Mouse (Mus musculus) forebrain, embryonic 13.5 days (tissue): ENCODE measurements at regions not wholly inside any gene's neighbourhood (a gene's known extent, or its start where the extent isn't known, plus 50 kb on each side); places are given as distances from the start of the nearest gene placed in this dataset.
A peak's percentile ranks its signal among the peaks of the same experiment; 100 is the strongest.

Experiments used
- ATAC-seq: fragments of 200-750 bp; cut with Nextera tagmentation; 2 replicates; pipeline ENCODE4 v1.8.0; 2017
- H3K27ac ChIP-seq: fragments of 300-500 bp; sonication (generic); 2 replicates; pipeline ENCODE4 v1.5.1; 2015; ENCODE audit warnings: inconsistent platforms, mild to moderate bottlenecking, moderate library complexity
- H3K27me3 ChIP-seq: fragments of 300-500 bp; sonication (generic); 2 replicates; pipeline ENCODE4 v1.6.1; 2015; ENCODE audit warnings: mild to moderate bottlenecking, inconsistent platforms
- H3K36me3 ChIP-seq: fragments of 300-500 bp; sonication (generic); 2 replicates; pipeline ENCODE4 v1.6.1; 2015; ENCODE audit warnings: mild to moderate bottlenecking, inconsistent platforms; ENCODE audit not compliant: poor library complexity, severe bottlenecking
- H3K4me1 ChIP-seq: fragments of 300-500 bp; sonication (generic); 2 replicates; pipeline ENCODE4 v1.6.1; 2015; ENCODE audit warnings: inconsistent platforms
- H3K4me2 ChIP-seq: fragments of 300-500 bp; sonication (generic); 2 replicates; pipeline ENCODE4 v1.6.1; 2015; ENCODE audit warnings: inconsistent platforms, mild to moderate bottlenecking, moderate library complexity
- H3K4me3 ChIP-seq: fragments of 300-500 bp; sonication (generic); 2 replicates; pipeline ENCODE4 v1.5.1; 2015; ENCODE audit warnings: mild to moderate bottlenecking, inconsistent platforms
- H3K9ac ChIP-seq: fragments of 300-500 bp; sonication (generic); 2 replicates; pipeline ENCODE4 v1.6.1; 2015; ENCODE audit warnings: mild to moderate bottlenecking, inconsistent platforms
- H3K9me3 ChIP-seq: fragments of 300-500 bp; sonication (generic); replicated peaks from 2 replicates; pipeline ENCODE4 v1.6.1; 2016; ENCODE audit warnings: inconsistent platforms
- WGBS: fragments of 180-500 bp; shearing (Covaris S2); methylation state at CpG from one replicate; pipeline ENCODE4 v1.1.7; 2015; 5-methylcytosine and 5-hydroxymethylcytosine counted together

DNA sequence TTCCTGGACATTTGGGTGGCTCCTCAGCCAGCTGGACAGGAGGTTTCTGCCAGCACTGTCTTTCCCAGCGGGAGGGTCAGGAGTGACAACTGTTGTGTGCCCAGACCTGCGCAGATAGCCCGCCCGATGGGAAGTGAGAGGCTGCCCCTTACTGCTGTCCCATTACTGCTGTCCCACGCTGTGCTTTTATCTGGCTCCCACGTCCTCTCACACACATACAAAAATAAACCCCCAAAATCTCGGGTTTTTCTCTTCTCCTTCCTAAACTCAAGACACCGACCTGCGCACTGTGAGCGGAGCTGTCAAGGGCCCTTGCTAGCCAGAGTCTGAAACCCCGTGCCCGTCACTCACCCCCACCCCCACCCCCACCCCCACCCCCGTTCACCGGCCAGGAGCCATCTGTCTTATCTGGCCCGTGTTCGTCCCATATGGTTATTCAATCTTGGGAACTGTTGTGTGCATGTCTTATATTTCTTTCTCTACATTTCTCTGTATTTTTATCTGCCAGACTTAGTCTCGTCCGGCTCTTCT, 109.6 kb downstream of the Ddx11 start:
- no peaks in the 10 kb centered on the region for H3K9me3 ChIP-seq
- H3K9ac ChIP-seq, result no peak overlapping the region
- 70% methylated on average over 18 of the region's 18 CpGs for WGBS
- H3K27me3 ChIP-seq, result no peaks in the 10 kb centered on the region
- peak; percentile 68 for ATAC-seq
- H3K36me3 ChIP-seq, result no peaks in the 10 kb centered on the region
- peak overlapping the region; percentile 12; the same call in 1 of the 2 replicates for H3K4me2 ChIP-seq
- H3K4me3 ChIP-seq, result no peak overlapping the region
- peaks cover 9% of the 10 kb centered on the region; the same call in 1 of the 2 replicates for H3K4me1 ChIP-seq
- peak overlapping the region; percentile 57 for H3K27ac ChIP-seq

DNA sequence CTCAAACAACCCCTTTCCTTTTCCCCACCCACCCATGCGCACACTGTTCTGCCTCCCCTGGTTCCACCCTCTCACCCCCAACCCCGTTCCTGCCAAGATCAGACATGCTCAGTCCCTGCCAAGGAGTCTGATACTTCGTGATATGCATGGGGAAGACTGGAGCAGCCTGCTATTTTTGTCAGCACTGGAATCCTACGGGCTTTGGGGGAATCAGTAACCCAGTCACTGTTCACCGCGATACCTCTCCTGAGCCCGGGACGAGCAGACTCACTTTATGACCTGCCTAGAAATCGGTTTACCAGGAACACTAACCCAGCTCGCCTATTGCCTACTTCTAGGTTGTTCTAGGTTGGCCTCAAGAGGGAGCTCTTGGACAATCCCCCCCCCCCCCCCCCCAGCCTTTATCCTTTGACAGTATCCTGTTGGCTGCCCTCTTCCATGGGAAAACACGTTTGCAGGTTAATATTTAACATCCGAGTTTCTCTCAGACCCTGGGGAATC, 110.2 kb downstream of the Ddx11 start:
- Histone ChIP-seq H3K36me3 (no peaks in the 10 kb centered on the region), H3K27me3 (no peaks in the 10 kb centered on the region), H3K4me1 (peaks cover 9% of the 10 kb centered on the region; the same call in 1 of the 2 replicates), H3K4me2 (peak overlapping the region; percentile 12; the same call in 1 of the 2 replicates), H3K27ac (peak overlapping the region; percentile 57), H3K4me3 (no peak overlapping the region), H3K9ac (no peak overlapping the region), H3K9me3 (no peaks in the 10 kb centered on the region)
- peak; percentile 71; the same call in 1 of the 2 replicates for ATAC-seq
- WGBS, result 49% methylated on average over 12 of the region's 12 CpGs

DNA sequence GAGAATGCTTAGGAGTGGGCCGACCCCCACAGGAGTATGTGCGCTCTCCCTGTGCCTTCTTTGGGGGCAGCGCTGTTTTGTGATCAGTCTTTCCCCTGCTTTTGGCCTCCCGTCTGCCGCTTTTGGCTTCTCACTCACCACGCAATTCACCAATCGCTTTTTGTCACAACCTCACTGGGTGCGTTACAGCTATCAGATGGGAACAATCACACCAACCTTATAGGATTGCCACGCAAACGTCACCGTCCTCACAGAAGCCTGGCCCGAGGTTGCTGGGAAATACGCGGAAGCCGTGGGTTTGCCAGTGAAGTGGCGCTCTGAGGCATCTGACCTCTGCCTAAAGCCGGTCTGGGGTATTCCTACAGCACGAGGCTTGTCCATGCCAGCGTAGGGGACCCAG, 111.1 kb downstream of the Ddx11 start:
- no peak overlapping the region for H3K9ac ChIP-seq
- no peak overlapping the region for H3K4me2 ChIP-seq
- H3K9me3 ChIP-seq, result no peaks in the 10 kb centered on the region
- no peak overlapping the region; the same call in 1 of the 2 replicates for H3K27ac ChIP-seq
- no peaks in the 10 kb centered on the region for H3K36me3 ChIP-seq
- ATAC-seq, result no peak
- no peaks in the 10 kb centered on the region for H3K27me3 ChIP-seq
- 71% methylated on average over 19 of the region's 19 CpGs for WGBS
- H3K4me1 ChIP-seq, result peaks cover 9% of the 10 kb centered on the region; the same call in 1 of the 2 replicates
- H3K4me3 ChIP-seq, result no peak overlapping the region

DNA sequence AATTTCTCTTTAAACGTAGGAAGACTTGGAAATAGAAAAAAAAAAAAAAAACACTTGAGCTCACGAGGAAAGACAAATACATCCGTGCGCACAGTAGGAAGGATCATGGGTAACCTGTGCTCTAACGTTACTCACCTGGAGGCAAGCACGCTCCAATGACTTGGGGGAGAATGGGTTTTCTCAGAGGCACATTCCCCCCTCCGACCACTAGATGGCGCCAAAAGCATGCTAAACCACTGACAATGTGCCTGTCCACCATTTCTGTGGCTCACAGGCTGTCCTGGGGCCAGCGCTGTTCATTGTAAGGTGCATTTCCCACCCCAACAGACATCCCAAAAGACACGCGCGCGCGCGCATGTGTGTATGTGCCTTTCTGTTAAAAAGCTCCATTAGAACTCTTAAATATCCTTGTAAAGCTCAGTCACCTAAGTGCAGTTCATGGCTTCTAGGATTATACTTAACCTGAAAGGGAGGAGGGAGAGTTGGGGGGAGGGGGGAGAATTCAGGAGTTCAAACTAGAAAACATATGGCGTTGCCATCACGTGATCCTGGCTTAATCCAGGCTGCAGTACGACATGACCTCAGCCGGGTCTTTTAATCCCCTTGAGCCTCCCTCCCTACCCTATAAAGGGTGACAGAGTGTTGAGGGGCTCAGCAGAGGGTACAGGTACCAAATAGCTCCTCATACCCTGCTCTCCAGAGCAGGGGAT, 111.9 kb downstream of the Ddx11 start:
- peak overlapping the region; percentile 53; the same call in 1 of the 2 replicates for H3K9ac ChIP-seq
- H3K27ac ChIP-seq, result no peak overlapping the region
- WGBS, result 4% methylated on average over 19 of the region's 19 CpGs
- H3K9me3 ChIP-seq, result no peaks in the 10 kb centered on the region
- no peaks in the 10 kb centered on the region for H3K27me3 ChIP-seq
- H3K4me3 ChIP-seq, result peak overlapping the region; percentile 22
- no peaks in the 10 kb centered on the region for H3K36me3 ChIP-seq
- H3K4me1 ChIP-seq, result peaks cover 9% of the 10 kb centered on the region; the same call in 1 of the 2 replicates
- ATAC-seq, result peak; percentile 78
- peak overlapping the region; percentile 53 for H3K4me2 ChIP-seq

DNA sequence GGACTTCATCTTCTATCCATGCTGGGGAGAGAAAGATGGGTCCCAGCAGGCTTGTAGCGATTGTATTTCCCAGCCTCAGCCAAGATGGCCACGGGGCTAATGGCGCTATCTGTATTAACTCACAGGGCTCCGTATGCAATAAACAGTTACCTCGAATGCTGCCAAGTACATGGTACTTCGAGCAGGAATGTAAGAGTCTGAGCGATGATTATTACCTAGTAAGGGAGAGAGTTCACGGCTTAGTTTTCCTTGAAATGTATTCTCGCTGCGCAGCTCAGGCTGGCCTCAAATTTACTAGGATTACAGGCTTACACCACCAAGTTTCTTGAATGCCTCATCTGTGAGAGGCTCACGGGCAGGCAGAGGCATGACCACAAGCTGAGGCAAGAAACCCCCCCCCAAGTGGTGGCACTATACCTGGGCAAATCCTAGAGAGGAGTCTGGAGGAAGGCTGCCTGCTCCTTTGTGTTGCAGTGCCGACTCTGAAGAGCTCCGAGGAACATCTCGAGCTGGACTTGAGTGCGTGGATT, 112.6 kb downstream of the Ddx11 start:
- Histone ChIP-seq H3K27ac (no peak overlapping the region), H3K4me2 (peak overlapping the region; percentile 53; the same call in 1 of the 2 replicates), H3K27me3 (no peaks in the 10 kb centered on the region), H3K36me3 (no peaks in the 10 kb centered on the region), H3K4me1 (peaks cover 9% of the 10 kb centered on the region; the same call in 1 of the 2 replicates), H3K9ac (0 out of 2 replicates have a peak overlapping the region, but pooled peaks have one; percentile 53), H3K4me3 (no peak overlapping the region), H3K9me3 (no peaks in the 10 kb centered on the region)
- WGBS, result 85% methylated on average over 15 of the region's 15 CpGs
- peak; percentile 11; the same call in 1 of the 2 replicates for ATAC-seq

DNA sequence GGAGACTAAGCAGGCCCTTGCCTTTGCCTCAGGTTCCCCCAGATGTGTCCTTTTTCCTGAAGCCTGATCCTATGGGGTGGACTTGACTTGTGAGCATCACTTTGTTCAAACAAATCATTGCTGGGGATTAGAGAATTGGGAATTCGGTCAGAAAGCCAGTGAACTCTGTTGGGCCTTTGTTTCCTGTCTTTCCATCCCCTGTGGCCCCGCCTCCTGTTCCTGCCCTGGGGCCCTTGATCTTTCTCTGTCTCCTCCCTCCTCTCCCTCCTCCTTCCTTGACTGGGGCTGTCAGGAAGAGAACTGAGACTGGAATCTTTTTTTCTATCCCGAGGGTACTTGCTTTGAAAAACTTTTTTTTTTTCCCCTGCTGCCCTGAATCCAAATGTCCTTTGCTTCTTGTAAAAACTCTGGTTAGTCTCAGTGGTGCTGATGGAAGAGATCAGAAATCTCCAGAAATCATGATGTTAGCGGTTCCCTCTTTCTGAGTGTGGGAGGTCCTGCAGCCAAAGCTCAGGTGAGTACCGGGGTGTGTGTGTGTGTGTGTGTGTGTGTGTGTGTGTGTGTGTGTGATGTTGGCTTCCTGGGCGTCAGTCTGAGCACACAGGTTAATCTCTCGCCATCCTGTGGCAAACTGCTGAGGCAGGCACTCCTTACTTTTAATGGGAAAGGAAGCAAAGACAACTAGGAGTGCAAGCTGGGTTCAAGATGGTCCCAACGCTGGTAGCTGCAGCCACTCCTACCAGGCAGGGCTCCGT, 118.7 kb downstream of the Ddx11 start:
- 15% methylated on average over 9 of the region's 9 CpGs for WGBS
- Histone ChIP-seq H3K36me3 (no peaks in the 10 kb centered on the region), H3K9me3 (no peaks in the 10 kb centered on the region), H3K27ac (no peak overlapping the region), H3K27me3 (no peaks in the 10 kb centered on the region), H3K4me2 (no peak overlapping the region), H3K9ac (no peak overlapping the region), H3K4me3 (no peak overlapping the region), H3K4me1 (peaks cover 11% of the 10 kb centered on the region)
- ATAC-seq, result no peak

DNA sequence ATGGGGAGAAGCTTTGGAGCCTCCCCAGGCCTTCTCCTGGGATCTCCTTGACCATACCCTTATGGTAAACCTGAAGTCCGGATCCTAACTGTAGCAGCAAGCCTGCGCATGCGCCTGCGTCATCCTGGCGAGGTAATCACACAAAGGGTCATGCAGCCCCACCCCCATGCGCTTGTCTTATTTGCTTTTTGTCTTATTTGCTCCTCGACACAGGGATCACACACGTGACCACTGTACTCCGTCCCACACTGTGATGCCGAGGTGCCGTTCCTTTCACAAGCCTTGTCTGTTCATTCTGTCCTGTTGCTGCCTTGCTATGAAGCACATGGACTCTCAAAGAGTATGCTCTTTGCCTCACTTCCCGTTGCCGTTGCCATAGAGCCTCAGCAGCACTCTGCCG, 120.9 kb downstream of the Ddx11 start:
- Histone ChIP-seq H3K4me3 (no peak overlapping the region), H3K4me2 (no peak overlapping the region), H3K4me1 (peaks cover 11% of the 10 kb centered on the region), H3K9me3 (no peaks in the 10 kb centered on the region), H3K36me3 (no peaks in the 10 kb centered on the region), H3K27ac (no peak overlapping the region), H3K27me3 (no peaks in the 10 kb centered on the region), H3K9ac (no peak overlapping the region)
- no peak for ATAC-seq
- 89% methylated on average over 14 of the region's 14 CpGs for WGBS

DNA sequence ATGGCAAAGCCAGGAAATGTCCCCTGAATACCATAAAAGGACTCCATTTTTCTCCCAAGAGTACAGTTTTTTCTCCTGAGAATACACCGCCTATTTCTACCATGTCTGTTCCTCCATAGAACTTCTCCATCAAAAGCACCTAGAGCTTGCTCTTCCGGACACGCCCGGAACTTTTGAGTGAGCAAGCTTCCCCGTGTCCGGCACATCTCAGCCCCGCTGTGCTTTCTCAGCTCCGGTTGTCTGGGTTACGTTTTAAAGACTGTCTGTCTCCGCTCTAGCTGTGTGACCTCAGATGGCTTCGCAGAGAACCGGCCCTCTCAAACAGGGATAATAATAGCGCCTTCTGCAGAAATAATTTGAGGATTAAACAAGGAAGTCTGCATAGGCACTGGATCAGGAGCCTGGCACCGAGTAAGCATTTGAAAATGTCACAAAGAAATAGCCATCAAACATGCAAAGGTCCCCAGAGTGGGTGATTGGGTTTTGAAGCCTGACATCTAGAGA, 122.8 kb downstream of the Ddx11 start:
- no peaks in the 10 kb centered on the region for H3K27me3 ChIP-seq
- peaks cover 11% of the 10 kb centered on the region for H3K4me1 ChIP-seq
- H3K27ac ChIP-seq, result no peak overlapping the region
- no peak overlapping the region for H3K4me2 ChIP-seq
- no peak overlapping the region for H3K4me3 ChIP-seq
- WGBS, result 78% methylated on average over 14 of the region's 14 CpGs
- H3K36me3 ChIP-seq, result no peaks in the 10 kb centered on the region
- no peaks in the 10 kb centered on the region for H3K9me3 ChIP-seq
- no peak overlapping the region for H3K9ac ChIP-seq
- ATAC-seq, result no peak

DNA sequence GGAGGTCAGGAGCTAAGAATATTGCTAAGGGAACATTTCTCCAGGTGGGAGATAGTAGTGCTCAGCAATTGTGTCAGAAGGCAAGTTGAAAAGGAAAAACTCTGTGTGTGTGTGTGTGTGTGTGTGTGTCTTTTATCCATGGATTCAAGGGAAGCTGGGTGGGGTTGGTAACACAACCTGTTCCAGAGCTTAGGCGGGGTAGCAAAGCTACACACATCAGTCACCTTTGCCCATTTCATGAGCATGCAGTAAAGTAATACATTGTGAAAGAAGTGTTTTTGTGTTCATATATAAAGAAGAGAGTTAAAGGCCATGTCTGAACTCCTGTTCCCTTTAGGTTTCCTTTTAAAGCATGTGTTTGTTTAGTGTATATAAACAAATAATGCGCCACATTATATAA, 128.2 kb downstream of the Ddx11 start:
- Histone ChIP-seq H3K4me1 (no peaks in the 10 kb centered on the region), H3K4me3 (no peak overlapping the region), H3K36me3 (no peaks in the 10 kb centered on the region), H3K9ac (no peak overlapping the region), H3K9me3 (no peaks in the 10 kb centered on the region), H3K27me3 (no peaks in the 10 kb centered on the region), H3K4me2 (no peak overlapping the region), H3K27ac (no peak overlapping the region)
- no peak for ATAC-seq
- 92% methylated on average over 2 of the region's 2 CpGs for WGBS

DNA sequence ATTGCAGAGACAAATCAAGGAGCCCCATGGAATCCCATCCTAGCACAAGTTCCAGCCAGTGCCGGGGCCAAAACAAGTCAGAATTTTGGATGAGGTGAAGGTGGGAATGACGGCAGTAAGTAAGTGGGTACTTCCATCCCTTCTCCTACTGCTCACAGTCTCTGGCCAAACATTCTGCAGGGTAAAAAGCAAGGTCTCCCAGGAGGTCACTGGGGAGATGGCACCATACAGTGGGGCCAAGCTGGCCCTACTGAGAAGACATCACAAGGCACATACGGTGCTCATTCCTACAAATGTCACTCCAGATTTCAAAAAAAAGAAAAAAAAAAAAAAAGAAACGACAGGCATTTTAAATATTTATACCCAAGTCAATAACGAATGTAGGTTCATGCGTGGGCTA, 129.6 kb downstream of the Ddx11 start:
- Histone ChIP-seq H3K27ac (no peak overlapping the region), H3K9ac (no peak overlapping the region), H3K4me3 (no peak overlapping the region), H3K4me2 (no peak overlapping the region), H3K27me3 (no peaks in the 10 kb centered on the region), H3K4me1 (no peaks in the 10 kb centered on the region), H3K9me3 (no peaks in the 10 kb centered on the region), H3K36me3 (no peaks in the 10 kb centered on the region)
- 93% methylated on average over 6 of the region's 6 CpGs for WGBS
- ATAC-seq, result no peak

DNA sequence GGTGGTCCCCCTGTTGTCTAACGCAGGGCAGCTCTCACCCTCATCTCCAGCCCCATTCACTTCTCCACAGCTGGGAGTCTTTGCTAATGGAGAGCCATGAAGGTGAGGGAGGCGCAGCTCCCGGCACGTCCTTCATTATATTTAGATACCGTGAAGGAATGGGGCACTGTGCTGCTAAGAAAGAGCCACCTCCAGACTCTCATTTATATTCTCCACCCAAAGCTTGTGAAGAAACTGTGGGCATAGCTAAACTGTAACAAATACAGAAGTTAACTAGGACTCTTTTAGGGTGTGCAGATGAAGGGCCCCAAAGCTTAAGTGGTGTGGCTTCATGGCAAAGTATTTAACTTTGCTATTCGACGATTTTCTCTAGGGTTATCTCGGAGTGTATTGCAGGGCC, 136.4 kb downstream of the Ddx11 start:
- WGBS, result 61% methylated on average over 8 of the region's 8 CpGs

More for the DNA sequence above, 136.4 kb downstream of the Ddx11 start:
- H3K36me3 ChIP-seq, result no peaks in the 10 kb centered on the region
- no peak overlapping the region for H3K9ac ChIP-seq
- H3K9me3 ChIP-seq, result no peaks in the 10 kb centered on the region
- no peaks in the 10 kb centered on the region for H3K4me1 ChIP-seq
- no peak overlapping the region for H3K27ac ChIP-seq
- H3K4me2 ChIP-seq, result no peak overlapping the region
- H3K27me3 ChIP-seq, result no peaks in the 10 kb centered on the region
- ATAC-seq, result no peak
- no peak overlapping the region for H3K4me3 ChIP-seq
